Mouse (Mus musculus): ENCODE data around the gene Pbx4. TPM values are rescaled to one million over a fixed set of nuclear protein-coding genes. Genes with fewer than 3 reads are reported as not detected.

Pbx4 gene
- polyA plus RNA-seq, 1 experiment from 2014 or later = 65.7 TPM

DNA sequence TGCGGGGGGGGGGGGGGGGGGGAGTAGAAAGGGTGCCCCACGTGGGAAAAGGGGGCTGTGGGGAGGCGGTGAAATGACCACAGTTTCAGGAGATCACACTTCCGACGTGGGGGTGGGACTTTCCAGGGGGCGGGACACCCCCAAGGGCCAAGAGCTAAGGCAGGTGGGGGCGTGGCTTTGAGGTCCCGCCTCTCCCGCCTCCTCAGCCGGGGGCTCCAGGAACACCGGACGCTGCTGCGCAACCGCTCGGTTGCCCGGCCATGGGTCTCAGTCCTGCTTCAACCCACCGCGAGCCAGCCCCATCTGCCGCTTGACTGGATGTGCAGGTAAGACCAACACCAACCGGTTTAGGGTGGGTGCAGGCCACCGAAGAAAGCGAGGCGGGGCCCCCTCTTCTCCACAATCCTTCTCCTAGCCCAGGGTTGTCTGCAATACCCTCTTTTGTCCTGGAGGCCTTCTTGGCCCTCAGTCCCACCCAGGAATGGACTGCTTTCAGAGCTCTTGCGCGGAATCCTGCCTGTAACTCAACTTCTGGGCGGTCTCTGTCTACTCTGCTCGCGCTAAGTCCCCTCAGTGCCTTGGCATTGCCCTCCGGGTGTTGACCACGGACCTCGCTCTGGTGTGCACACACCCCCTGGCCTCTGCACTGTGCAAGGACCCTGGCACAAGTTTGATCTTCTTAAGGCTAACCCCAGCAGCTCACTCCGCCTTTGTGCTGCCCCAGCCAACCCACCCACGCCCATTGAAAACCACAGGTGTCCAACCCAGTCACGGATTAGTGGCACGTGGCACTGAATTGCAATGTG lies 9.7 kb upstream of the Pbx4 start, which contains the start of gene Lpar2:
Gene Lpar2 (plus strand): TSS at position 44 of the 806 bp plus-strand sequence.
- Histone ChIP-seq H3K36me3 (ENCODE audit: control insufficient read depth, insufficient read depth, low read length) (peaks cover 14% of the 10 kb centered on the region; the same call in 1 of the 2 replicates), H3K4me2 (ENCODE audit: low read length) (peak within 1 kb of the TSS; percentile 80), H3K9ac (ENCODE audit: low read depth, low read length) (peak within 1 kb of the TSS; percentile 76), H3K27me3 (ENCODE audit: control insufficient read depth, insufficient read depth, low read depth, low read length) (no peaks in the 10 kb centered on the region), H3K9me3 (replicated peaks; ENCODE audit: control insufficient read depth, low read length, poor library complexity, severe bottlenecking) (no peaks in the 10 kb centered on the region), H3K4me1 (ENCODE audit: control insufficient read depth, insufficient read depth, low read length) (peaks cover 32% of the 10 kb centered on the region), H3K27ac (ENCODE audit: low read length) (peak within 1 kb of the TSS; percentile 78), H3K4me3 (ENCODE audit: low read depth, low read length) (peak within 1 kb of the TSS; percentile 59)
- peak; percentile 82 for ATAC-seq
- WGBS = under 1% methylated on average over 27 of the region's 35 CpGs

DNA sequence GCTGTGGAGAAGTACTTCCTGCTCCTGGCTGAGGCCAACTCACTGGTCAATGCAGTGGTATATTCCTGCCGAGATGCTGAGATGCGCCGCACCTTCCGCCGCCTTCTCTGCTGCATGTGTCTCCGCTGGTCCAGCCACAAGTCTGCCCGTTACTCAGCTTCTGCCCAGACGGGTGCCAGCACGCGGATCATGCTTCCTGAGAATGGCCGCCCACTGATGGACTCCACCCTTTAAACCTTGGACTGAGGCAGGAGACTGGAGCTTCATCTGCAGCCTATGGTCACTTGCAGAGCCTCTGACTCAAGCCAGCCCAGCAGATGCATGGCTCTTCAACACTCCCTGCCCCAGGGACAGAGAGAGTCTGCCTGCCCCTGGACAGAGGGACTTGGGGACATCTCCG lies 5.9 kb upstream of the Pbx4 start:
- Histone ChIP-seq H3K36me3 (ENCODE audit: control insufficient read depth, insufficient read depth, low read length) (peaks cover 15% of the 10 kb centered on the region), H3K4me1 (ENCODE audit: control insufficient read depth, insufficient read depth, low read length) (peaks cover 32% of the 10 kb centered on the region), H3K9me3 (replicated peaks; ENCODE audit: control insufficient read depth, low read length, poor library complexity, severe bottlenecking) (no peaks in the 10 kb centered on the region), H3K27me3 (ENCODE audit: control insufficient read depth, insufficient read depth, low read depth, low read length) (no peaks in the 10 kb centered on the region), H3K27ac (ENCODE audit: low read length) (no peak overlapping the region), H3K4me3 (ENCODE audit: low read depth, low read length) (no peak overlapping the region), H3K4me2 (ENCODE audit: low read length) (no peak overlapping the region), H3K9ac (ENCODE audit: low read depth, low read length) (no peak overlapping the region)
- 95% methylated on average over 12 of the region's 12 CpGs for WGBS
- ATAC-seq = no peak

DNA sequence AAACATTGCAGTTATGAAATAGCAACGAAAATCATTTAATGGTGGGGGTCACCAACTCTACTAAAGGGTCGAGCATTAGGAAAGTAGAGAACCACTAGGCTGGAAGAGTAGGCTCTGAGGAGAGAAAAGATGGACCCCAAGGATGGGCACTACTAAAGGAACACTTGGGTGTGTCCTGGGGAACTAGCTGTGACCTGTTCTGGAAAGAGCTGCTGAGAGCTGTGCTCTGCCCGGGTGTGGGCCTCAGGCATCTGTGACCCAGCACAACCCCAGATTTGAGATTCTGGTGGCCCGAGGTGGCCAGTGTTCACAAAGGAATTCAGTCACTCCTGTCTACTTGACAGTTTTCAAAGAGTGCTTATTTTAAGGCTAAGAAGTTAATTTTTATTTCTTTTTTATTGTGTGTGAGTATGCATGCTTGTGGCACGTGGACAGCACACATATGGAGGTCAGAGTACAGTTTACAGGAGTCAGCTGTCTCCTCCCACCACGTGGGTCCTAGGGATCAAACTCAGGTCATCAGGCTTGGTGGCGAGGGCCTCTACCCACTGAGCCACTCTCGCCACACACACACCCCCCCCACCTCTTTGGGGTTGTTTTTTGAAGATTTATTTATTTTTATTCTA lies 4.9 kb downstream of the Pbx4 start:
- Histone ChIP-seq H3K4me3 (ENCODE audit: low read depth, low read length) (no peak overlapping the region), H3K4me1 (ENCODE audit: control insufficient read depth, insufficient read depth, low read length) (peaks cover 7% of the 10 kb centered on the region), H3K27ac (ENCODE audit: low read length) (no peak overlapping the region), H3K9me3 (replicated peaks; ENCODE audit: control insufficient read depth, low read length, poor library complexity, severe bottlenecking) (no peaks in the 10 kb centered on the region), H3K9ac (ENCODE audit: low read depth, low read length) (no peak overlapping the region), H3K36me3 (ENCODE audit: control insufficient read depth, insufficient read depth, low read length) (no peaks in the 10 kb centered on the region), H3K4me2 (ENCODE audit: low read length) (no peak overlapping the region), H3K27me3 (ENCODE audit: control insufficient read depth, insufficient read depth, low read depth, low read length) (no peaks in the 10 kb centered on the region)
- WGBS = 92% methylated on average over 8 of the region's 8 CpGs
- ATAC-seq = no peak

DNA sequence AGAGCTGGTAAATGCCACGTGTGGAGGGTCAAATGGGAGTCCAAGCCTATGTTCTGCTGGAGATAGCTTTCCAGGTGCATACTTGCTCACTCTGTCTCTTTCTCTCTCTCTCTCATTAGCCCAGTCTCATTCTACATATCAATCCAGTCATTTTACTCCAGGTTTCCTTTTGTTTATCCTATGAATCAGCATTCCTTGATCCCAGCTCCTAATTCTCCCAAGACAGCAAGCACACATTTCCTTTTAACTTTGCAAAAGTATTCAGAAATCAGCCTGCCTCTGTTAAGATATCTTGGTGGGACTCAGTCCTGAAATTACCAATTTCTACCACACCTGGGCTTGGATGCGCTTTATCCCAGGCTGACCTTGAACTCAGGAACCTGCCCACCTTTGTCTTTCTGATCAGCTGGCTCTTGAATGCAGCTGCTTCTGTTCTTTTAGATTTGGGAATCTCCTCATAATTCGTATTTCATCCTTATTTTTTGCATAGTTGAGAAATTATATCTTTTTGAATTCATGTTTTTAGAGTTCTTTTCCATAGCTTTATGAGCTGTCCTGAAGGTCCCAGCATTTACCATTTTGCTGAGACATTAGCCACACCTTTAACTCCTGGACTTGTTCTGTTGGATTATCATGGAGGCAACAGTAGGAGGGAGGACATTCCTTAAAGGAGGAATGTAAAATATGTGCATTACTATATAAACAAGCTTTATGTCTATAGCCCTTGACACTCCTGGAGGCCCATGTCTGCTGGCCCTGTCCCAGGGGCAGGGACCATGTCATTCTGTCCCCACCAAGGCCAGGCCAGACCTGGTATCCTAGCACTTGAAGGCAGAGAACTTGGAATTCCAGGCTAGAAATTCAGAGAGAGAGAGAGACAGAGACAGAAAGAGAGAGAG lies 15.1 kb downstream of the Pbx4 start:
- H3K9ac ChIP-seq (ENCODE audit: low read depth, low read length) = no peak overlapping the region
- peaks cover 3% of the 10 kb centered on the region; the same call in 1 of the 2 replicates for H3K36me3 ChIP-seq (ENCODE audit: control insufficient read depth, insufficient read depth, low read length)
- no peak overlapping the region for H3K4me3 ChIP-seq (ENCODE audit: low read depth, low read length)
- H3K4me2 ChIP-seq (ENCODE audit: low read length) = no peak overlapping the region
- no peak for ATAC-seq
- H3K4me1 ChIP-seq (ENCODE audit: control insufficient read depth, insufficient read depth, low read length) = no peaks in the 10 kb centered on the region
- WGBS = 77% methylated on average over 3 of the region's 3 CpGs
- H3K9me3 ChIP-seq (replicated peaks; ENCODE audit: control insufficient read depth, low read length, poor library complexity, severe bottlenecking) = no peaks in the 10 kb centered on the region
- no peaks in the 10 kb centered on the region for H3K27me3 ChIP-seq (ENCODE audit: control insufficient read depth, insufficient read depth, low read depth, low read length)
- no peak overlapping the region for H3K27ac ChIP-seq (ENCODE audit: low read length)

DNA sequence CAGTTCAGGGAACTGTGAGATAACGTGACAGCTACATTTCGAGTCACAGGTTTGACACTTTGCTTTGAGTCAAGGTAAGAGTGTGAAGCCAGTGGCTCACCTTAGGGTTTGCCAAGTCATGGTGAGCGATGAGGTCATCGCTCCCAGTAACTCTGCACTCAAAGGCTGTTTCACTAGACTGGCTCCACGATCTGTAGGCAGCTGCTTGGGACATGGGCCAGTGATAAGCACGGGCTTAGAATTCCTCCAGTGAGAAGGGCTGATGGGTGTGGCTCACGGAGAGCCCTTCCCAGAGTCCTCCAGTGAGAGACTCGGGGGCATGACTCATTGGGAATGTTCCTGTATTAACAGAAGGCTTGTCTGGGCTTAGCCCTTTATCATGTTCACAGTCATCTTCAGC lies 16.7 kb downstream of the Pbx4 start:
- no peak overlapping the region for H3K9ac ChIP-seq (ENCODE audit: low read depth, low read length)
- no peak overlapping the region for H3K4me2 ChIP-seq (ENCODE audit: low read length)
- no peaks in the 10 kb centered on the region for H3K9me3 ChIP-seq (replicated peaks; ENCODE audit: control insufficient read depth, low read length, poor library complexity, severe bottlenecking)
- peaks cover 3% of the 10 kb centered on the region; the same call in 1 of the 2 replicates for H3K36me3 ChIP-seq (ENCODE audit: control insufficient read depth, insufficient read depth, low read length)
- no peak for ATAC-seq
- H3K4me1 ChIP-seq (ENCODE audit: control insufficient read depth, insufficient read depth, low read length) = no peaks in the 10 kb centered on the region
- 91% methylated on average over 8 of the region's 8 CpGs for WGBS
- H3K27ac ChIP-seq (ENCODE audit: low read length) = no peak overlapping the region
- no peaks in the 10 kb centered on the region for H3K27me3 ChIP-seq (ENCODE audit: control insufficient read depth, insufficient read depth, low read depth, low read length)
- no peak overlapping the region for H3K4me3 ChIP-seq (ENCODE audit: low read depth, low read length)

DNA sequence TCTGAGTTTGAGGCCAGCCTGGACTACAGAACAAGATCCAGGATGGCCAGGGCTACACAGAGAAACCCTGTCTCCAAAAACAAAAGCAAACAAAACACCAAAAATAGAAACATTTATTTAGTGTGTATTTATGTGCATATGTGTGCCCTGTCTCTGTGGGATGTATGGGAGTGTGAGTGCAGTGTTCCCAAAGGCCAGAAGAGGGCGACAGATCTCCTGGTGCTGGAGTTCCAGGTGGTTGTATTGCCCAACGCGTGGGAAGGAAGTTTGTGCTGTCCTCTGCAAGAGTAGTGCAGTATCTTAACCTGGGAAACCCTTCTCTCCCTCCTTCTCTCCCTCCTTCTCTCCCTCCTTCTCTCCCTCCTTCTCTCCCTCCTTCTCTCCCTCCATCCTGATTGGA lies 17.6 kb downstream of the Pbx4 start:
- Histone ChIP-seq H3K27ac (ENCODE audit: low read length) (no peak overlapping the region), H3K27me3 (ENCODE audit: control insufficient read depth, insufficient read depth, low read depth, low read length) (no peaks in the 10 kb centered on the region), H3K36me3 (ENCODE audit: control insufficient read depth, insufficient read depth, low read length) (peaks cover 3% of the 10 kb centered on the region; the same call in 1 of the 2 replicates), H3K4me3 (ENCODE audit: low read depth, low read length) (no peak overlapping the region), H3K4me2 (ENCODE audit: low read length) (no peak overlapping the region), H3K9ac (ENCODE audit: low read depth, low read length) (no peak overlapping the region), H3K4me1 (ENCODE audit: control insufficient read depth, insufficient read depth, low read length) (no peaks in the 10 kb centered on the region), H3K9me3 (replicated peaks; ENCODE audit: control insufficient read depth, low read length, poor library complexity, severe bottlenecking) (no peaks in the 10 kb centered on the region)
- 35% methylated on average over 3 of the region's 3 CpGs for WGBS
- no peak for ATAC-seq

DNA sequence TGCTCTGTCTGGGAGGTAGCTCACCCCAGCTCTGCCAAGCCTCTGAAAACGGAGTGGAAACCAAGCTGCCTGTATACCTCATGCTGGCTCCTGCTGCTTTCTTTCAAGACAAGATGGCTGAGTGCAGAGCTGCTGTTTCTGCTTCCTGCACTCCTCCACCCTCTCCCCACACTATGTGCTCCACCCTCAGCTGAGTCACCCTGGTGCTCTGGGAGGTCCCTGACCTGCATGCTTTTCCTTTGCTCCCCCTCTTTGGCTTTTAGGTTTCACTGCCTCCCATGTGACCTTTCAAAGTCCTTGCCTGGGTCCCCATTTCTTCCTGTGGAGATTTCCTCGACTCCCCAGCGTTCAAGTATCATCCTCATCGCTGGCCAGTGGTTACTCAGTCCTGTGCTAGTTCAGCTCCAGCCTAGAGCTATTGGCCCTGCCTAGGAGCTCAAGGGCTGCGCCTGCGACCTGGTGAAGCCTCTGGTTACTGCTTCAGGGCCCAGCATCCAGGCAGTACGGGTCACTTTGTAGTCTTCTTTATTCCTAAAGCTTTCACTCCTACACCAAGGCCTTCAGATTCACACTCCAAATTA lies 18.7 kb downstream of the Pbx4 start:
- Histone ChIP-seq H3K9ac (ENCODE audit: low read depth, low read length) (no peak overlapping the region), H3K4me1 (ENCODE audit: control insufficient read depth, insufficient read depth, low read length) (no peaks in the 10 kb centered on the region), H3K4me2 (ENCODE audit: low read length) (no peak overlapping the region), H3K9me3 (replicated peaks; ENCODE audit: control insufficient read depth, low read length, poor library complexity, severe bottlenecking) (no peaks in the 10 kb centered on the region), H3K27ac (ENCODE audit: low read length) (no peak overlapping the region), H3K27me3 (ENCODE audit: control insufficient read depth, insufficient read depth, low read depth, low read length) (no peaks in the 10 kb centered on the region), H3K36me3 (ENCODE audit: control insufficient read depth, insufficient read depth, low read length) (peaks cover 3% of the 10 kb centered on the region; the same call in 1 of the 2 replicates), H3K4me3 (ENCODE audit: low read depth, low read length) (no peak overlapping the region)
- ATAC-seq = no peak
- WGBS = 88% methylated on average over 7 of the region's 7 CpGs

DNA sequence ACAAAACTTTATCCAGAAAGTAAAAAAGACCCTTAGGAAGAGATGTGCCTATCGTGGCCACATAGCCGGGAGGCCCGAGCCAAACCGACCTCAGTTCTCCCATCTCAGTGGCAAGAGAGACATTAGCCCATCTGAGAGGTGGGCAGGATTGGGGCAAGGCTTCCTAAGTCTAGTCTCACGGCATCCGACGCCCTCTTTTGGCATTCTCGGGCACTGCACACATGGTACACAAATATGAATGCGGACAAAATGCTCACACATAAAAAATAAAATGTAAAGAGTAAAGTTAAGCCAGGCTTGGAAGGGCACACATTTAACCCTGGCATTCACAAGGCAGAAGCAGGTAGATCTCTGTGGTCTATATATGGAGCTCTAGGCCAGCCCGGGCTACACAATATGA lies 21.6 kb downstream of the Pbx4 start:
- no peak overlapping the region for H3K4me2 ChIP-seq (ENCODE audit: low read length)
- H3K4me3 ChIP-seq (ENCODE audit: low read depth, low read length) = no peak overlapping the region
- no peak for ATAC-seq
- no peaks in the 10 kb centered on the region for H3K36me3 ChIP-seq (ENCODE audit: control insufficient read depth, insufficient read depth, low read length)
- H3K4me1 ChIP-seq (ENCODE audit: control insufficient read depth, insufficient read depth, low read length) = no peaks in the 10 kb centered on the region
- H3K27me3 ChIP-seq (ENCODE audit: control insufficient read depth, insufficient read depth, low read depth, low read length) = no peaks in the 10 kb centered on the region
- WGBS = 94% methylated on average over 10 of the region's 10 CpGs
- H3K9ac ChIP-seq (ENCODE audit: low read depth, low read length) = no peak overlapping the region
- H3K27ac ChIP-seq (ENCODE audit: low read length) = no peak overlapping the region
- no peaks in the 10 kb centered on the region for H3K9me3 ChIP-seq (replicated peaks; ENCODE audit: control insufficient read depth, low read length, poor library complexity, severe bottlenecking)
